Mouse (Mus musculus) cerebellum, adult 2 months (tissue): Measurements from ENCODE around the gene Tspan5. TPM values are rescaled to one million over a fixed set of nuclear protein-coding genes. Genes with fewer than 3 reads are reported as not detected.

Source experiments
- DNase-seq, 2 experiments: peaks; one replicate each; pipeline ENCODE4 v3.0.0; 2021
- H3K27ac ChIP-seq: fragments of 200-500 bp; 2 replicates; pipeline ENCODE4 v1.5.1; 2012; ENCODE audit warnings: low read length, control low read depth, inconsistent platforms; ENCODE audit not compliant: insufficient read depth
- H3K27me3 ChIP-seq: fragments of 200-500 bp; 2 replicates; pipeline ENCODE4 v1.6.1; 2012; ENCODE audit warnings: inconsistent platforms, mild to moderate bottlenecking, low read length, moderate library complexity; ENCODE audit not compliant: control insufficient read depth, insufficient read depth
- H3K4me1 ChIP-seq: fragments of 200-500 bp; 2 replicates; pipeline ENCODE4 v1.6.1; 2011; ENCODE audit warnings: low read length; ENCODE audit not compliant: control insufficient read depth, insufficient read depth
- H3K4me3 ChIP-seq: fragments of 200-500 bp; replicated peaks from 2 replicates; pipeline ENCODE3; 2011; ENCODE audit warnings: mild to moderate bottlenecking, low read depth, low read length, control low read depth; ENCODE audit not compliant: insufficient read depth
- CTCF ChIP-seq: fragments of 200-500 bp; IDR thresholded peaks from 2 replicates; pipeline ENCODE4 v1.5.1; 2011; ENCODE audit warnings: low read depth, mild to moderate bottlenecking, control low read depth, low read length, moderate library complexity, borderline replicate concordance; ENCODE audit not compliant: insufficient read depth
- POLR2A ChIP-seq: fragments of 200-500 bp; IDR thresholded peaks from 2 replicates; pipeline ENCODE4 v1.6.1; 2011; ENCODE audit warnings: low read length, control low read depth, borderline replicate concordance; ENCODE audit not compliant: insufficient read depth
- WGBS: fragments of 180-500 bp; shearing (Covaris S2); methylation state at CpG from one replicate; pipeline ENCODE4 v1.1.7; 2018; 5-methylcytosine and 5-hydroxymethylcytosine counted together
- polyA plus RNA-seq: library from polyadenylated mRNA; depleted of rRNA; stranded (reverse); fragments of >200 nt; gene quantifications from 2 replicates; pipeline ENCODE4 v1.2.3, GENCODE M21; 2012

The Tspan5 gene
- polyA plus RNA-seq, 1 experiment = 166 TPM

DNA sequence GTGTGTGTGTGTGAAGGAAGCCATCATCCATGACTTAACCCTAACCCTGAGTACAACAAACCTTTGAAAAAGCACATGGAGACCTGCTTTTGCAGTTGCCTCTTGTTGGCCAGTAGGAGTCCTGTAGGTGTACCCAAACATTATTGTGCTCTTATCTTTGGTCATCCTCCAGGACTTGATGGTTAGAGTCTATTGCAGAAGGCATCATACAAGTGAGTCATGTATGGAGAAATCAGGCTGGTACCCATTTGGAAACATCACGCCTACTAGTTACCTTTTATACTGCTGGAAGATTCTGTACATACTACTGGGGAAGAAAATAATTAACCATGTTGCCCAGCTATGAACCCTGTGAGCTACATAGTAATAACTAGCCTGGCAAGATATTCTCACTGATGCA lies 103.8 kb downstream of the Tspan5 start:
- TF ChIP-seq CTCF (no peak), POLR2A (no peak)
- no peak overlapping the region for H3K4me3 ChIP-seq
- 100% methylated on average over 1 of the region's 1 CpGs for WGBS
- no peaks in the 10 kb centered on the region for H3K27me3 ChIP-seq
- H3K27ac ChIP-seq = no peak overlapping the region
- peaks cover 22% of the 10 kb centered on the region for H3K4me1 ChIP-seq
- DNase-seq = no peak

DNA sequence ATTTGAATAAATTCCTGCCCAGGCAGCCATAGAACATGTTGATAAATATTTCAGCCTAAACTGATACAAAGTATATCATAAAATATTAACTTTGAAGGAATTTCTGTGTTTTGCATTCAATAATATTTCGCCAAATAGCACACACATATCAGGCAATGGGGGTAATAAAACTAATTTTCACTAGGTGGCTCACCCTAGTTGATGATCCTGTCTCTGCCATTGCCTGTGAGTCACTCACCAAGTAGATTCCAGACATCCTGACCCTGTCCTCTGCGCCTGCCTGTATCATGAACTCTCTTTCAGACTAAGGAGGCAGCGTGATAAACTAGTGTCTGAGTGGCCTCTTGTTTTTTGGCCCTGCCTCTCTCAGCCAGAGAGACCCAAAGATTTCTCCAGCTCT lies 105.8 kb downstream of the Tspan5 start:
- H3K4me3 ChIP-seq = no peak overlapping the region

DNA sequence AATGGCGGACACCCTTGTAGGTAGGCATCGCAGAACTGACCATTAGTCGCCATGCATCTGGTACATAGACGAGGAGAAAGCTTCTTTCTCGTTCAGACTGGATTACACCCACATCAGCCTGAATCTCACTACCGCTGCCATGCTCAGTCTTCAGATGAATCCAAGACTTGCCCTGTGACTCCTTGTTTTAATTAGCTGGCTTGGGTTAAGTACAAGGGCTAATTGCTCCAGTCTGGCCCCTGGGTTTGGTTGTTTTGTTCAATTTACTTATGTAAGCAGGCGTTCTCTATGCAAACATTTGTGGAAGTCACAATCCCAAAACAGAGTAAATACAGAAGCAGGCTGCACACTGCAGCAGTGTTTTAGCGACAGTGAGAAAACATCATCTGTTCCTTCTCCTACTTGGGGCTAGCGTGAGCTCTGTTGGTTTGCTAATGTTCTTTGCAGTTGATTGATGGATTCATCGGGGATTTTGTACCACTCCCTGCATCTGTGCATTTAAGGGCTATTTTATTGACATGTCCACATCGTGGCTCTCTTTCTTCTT lies 107.8 kb downstream of the Tspan5 start:
- no peak for TF ChIP-seq CTCF
- no peak for TF ChIP-seq POLR2A
- H3K27ac ChIP-seq = peak overlapping the region; percentile 47; the same call in 1 of the 2 replicates
- 59% methylated on average over 11 of the region's 11 CpGs for WGBS
- peaks cover 27% of the 10 kb centered on the region for H3K4me1 ChIP-seq
- no peak for DNase-seq
- H3K4me3 ChIP-seq = no peak overlapping the region
- H3K27me3 ChIP-seq = no peaks in the 10 kb centered on the region

More for the DNA sequence above, 105.8 kb downstream of the Tspan5 start:
- no peak for TF ChIP-seq CTCF
- TF ChIP-seq POLR2A = no peak
- 94% methylated on average over 3 of the region's 3 CpGs for WGBS
- Histone ChIP-seq H3K4me1 (peaks cover 25% of the 10 kb centered on the region), H3K27me3 (no peaks in the 10 kb centered on the region), H3K27ac (no peak overlapping the region)
- no peak for DNase-seq

DNA sequence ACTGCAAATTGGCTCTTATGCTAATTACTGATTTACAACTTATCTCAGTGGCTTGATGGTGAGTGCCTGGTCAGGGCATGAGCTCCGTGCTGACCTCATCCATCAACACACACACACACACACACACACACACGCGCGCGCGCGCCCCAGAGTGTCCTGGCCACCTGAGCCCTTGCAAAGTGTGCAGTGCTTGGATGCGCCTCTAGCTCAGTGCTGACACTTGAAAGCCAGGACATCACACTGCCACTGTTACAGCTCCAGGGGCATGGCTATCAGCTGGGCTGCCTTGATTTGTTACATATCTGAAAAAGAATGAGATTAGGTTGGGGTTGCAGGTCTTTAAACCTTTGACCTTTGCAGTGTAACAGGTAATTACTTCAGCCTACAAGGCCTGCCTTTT lies 109.9 kb downstream of the Tspan5 start:
- H3K27me3 ChIP-seq = no peaks in the 10 kb centered on the region
- no peak for DNase-seq
- no peak overlapping the region for H3K4me3 ChIP-seq
- WGBS = 81% methylated on average over 8 of the region's 8 CpGs
- TF ChIP-seq POLR2A (no peak), CTCF (no peak)
- H3K27ac ChIP-seq = 0 out of 2 replicates have a peak overlapping the region, but pooled peaks have one; percentile 10
- peaks cover 36% of the 10 kb centered on the region for H3K4me1 ChIP-seq

DNA sequence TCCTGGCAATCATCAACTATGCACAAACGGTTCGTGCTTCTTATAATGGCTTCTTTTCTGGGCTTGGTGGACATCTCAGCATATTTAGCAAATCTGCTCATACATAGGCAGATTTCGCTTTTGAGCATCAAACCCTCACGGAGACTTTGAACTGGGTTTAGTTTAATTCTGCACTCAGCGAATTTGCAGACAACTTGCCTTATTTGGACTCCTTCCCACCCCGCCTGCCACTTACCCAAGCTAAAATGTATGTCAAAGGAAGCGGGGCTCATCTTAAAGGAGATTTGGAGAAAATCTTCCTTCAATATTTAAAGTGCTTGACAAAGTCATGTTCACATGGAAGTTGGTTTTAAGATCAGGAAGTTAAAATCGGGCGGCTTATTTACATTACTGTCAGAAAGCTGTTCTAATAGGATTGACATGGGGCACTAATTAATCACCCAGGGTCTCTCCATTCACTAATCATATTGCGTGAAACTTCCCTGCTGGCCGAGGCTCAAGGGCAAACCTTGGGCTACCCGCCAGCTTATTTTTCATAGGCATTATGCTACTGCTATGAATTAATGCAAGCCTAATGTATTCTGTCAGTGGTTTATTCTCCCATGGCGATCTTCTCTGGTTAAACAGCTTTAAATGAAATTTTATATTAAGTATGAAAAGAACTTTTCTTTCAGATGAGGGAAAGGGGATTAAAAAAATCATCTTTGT lies 111.1 kb downstream of the Tspan5 start:
- Histone ChIP-seq H3K27ac (no peak overlapping the region), H3K4me3 (no peak overlapping the region), H3K27me3 (no peaks in the 10 kb centered on the region), H3K4me1 (peaks cover 48% of the 10 kb centered on the region)
- TF ChIP-seq CTCF (no peak), POLR2A (no peak)
- DNase-seq = peak in 1 of 2 experiments; percentile 42
- WGBS = 49% methylated on average over 13 of the region's 13 CpGs

DNA sequence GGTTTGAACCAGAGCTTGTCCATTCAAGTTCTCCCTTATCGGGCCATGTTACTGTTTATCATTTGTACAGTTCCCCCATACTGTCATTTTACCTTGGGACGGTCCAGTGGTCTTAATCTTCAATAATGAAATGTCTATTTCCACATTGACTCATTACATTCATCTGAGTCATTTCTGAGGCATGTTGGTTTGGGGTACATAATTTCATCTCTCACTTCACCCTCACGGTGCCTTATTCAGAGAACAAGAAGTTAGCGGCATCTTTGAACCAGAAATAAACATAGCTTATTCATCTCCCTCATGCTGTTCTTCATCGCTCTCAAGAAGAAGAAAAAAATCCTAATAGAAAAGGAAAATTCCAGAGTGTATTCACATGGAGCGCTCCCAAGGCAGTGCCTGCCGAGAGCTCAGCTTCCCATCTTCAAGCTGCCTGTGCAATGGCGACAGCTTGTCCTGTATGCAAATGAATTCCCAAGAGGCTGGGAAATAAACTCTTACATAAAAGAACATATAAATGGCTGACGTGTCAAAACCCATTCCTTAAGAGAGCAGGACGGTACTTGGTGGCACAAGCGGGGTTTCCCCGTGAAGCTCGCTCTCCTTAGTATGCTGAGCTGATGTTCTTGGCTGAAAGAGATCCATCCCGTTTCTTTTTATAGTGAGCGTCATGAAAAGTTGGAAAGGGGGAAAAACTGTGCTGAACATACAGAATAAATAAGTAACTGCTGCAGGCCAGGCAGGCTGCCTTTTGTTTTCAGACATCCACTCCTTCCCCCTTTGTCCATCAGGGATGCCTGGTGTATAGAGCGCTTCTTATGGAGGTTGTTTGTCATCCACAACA lies 112.2 kb downstream of the Tspan5 start:
- TF ChIP-seq CTCF = no peak
- TF ChIP-seq POLR2A = no peak
- peak overlapping the region; percentile 39 for H3K27ac ChIP-seq
- no peaks in the 10 kb centered on the region for H3K27me3 ChIP-seq
- DNase-seq = peak in 1 of 2 experiments; percentile 59
- peaks cover 58% of the 10 kb centered on the region for H3K4me1 ChIP-seq
- H3K4me3 ChIP-seq = no peak overlapping the region
- 42% methylated on average over 16 of the region's 16 CpGs for WGBS

DNA sequence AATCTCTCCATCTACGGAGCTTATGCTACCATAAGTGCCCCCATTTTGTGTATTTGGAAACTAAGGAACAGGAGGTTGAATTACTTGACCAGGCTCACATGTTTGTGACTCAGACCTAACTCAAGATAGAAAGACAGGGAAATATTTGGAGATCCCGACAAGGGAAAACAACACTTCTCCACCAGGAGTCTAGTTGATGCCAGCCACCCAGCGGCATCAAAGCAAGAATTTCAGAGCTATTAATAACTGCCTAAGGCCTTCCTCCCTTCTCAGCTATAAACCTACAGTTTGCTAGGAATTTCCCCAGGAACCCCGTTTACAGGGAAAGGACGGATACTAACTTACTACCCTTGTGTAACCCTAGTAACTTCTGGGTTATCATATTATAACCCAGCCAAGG lies 113.4 kb downstream of the Tspan5 start:
- peak overlapping the region; percentile 4; the same call in 1 of the 2 replicates for H3K27ac ChIP-seq
- H3K4me1 ChIP-seq = peaks cover 62% of the 10 kb centered on the region
- no peaks in the 10 kb centered on the region for H3K27me3 ChIP-seq
- DNase-seq = peak in 1 of 2 experiments; percentile 48
- TF ChIP-seq CTCF = no peak
- no peak for TF ChIP-seq POLR2A
- H3K4me3 ChIP-seq = no peak overlapping the region
- 37% methylated on average over 5 of the region's 5 CpGs for WGBS
